Mouse (Mus musculus): ENCODE data around the gene Elmsan1.

DNA sequence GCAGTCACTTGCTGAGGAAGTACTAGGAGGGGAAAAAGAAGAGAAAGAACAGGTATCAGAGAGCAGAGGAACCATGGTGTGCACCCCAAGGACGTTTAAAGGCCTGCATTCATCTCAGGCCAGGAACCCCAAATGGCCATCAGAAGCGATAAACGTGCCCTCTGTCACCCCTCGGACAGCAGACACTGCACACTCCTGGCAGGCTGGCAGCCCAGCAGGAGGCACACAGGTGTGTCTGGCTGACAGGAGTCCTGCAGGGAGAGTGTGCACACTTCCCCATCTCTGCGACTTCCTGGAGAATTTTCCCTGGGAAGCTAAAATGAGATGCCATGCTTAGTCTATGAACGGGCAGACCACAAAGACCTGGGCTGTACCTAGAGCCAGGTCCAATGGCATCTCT lies 65.3 kb downstream of the Elmsan1 start:
- no peak for TF ChIP-seq CTCF (IDR thresholded peaks at IDR 0.05; ENCODE audit: extremely low read depth, insufficient read length, insufficient replicate concordance, low read depth, low read length)
- TF ChIP-seq POLR2A (IDR thresholded peaks at IDR 0.05; ENCODE audit: low read depth, low read length), result no peak
